Mouse (Mus musculus) layer of hippocampus, adult 2 months (tissue): Measurements from ENCODE around the gene Ncor2. TPM values are rescaled to one million over a fixed set of nuclear protein-coding genes. Genes with fewer than 3 reads are reported as not detected.

Experiments
- DNase-seq, 2 experiments: peaks; one replicate each; pipeline ENCODE4 v3.0.0; 2022; ENCODE audit warnings: low spot score in 2 of 2
- H3K27ac ChIP-seq: fragments of 200-600 bp; 2 replicates; pipeline ENCODE4 v1.8.1; 2022
- H3K4me3 ChIP-seq: fragments of 200-600 bp; 2 replicates; pipeline ENCODE4 v1.8.1; 2022; ENCODE audit warnings: mild to moderate bottlenecking
- CTCF ChIP-seq: fragments of 200-600 bp; conservative IDR thresholded peaks from 2 replicates; pipeline ENCODE4 v1.8.1; 2022; ENCODE audit warnings: antibody characterized with exemption, mild to moderate bottlenecking, moderate library complexity
- total RNA-seq, 2 experiments: library from RNA; stranded (reverse); gene quantifications; 2 replicates each; pipeline ENCODE4 v1.2.3; 2021

Ncor2 gene
- total RNA-seq, 2 experiments from 2014 or later = 285 to 307 TPM

- peak; percentile 93 for TF ChIP-seq CTCF
- Histone ChIP-seq H3K4me3 (no peak overlapping the region), H3K27ac (peak overlapping the region; percentile 51; the same call in 1 of the 2 replicates)
- DNase-seq = peak; percentile 36 to 80
Observed at GRCm38 (mm10) chr5:125014497-125014896, 164.5 kb downstream of the Ncor2 start.

- Histone ChIP-seq H3K27ac (no peak overlapping the region), H3K4me3 (no peak overlapping the region)
- no peak for DNase-seq
- no peak for TF ChIP-seq CTCF
Observed at GRCm38 (mm10) chr5:125011628-125012027, 167.4 kb downstream of the Ncor2 start.

GRCm38 (mm10) chr5:125011166-125011565 lies 167.9 kb downstream of the Ncor2 start:
- no peak for TF ChIP-seq CTCF
- Histone ChIP-seq H3K4me3 (no peak overlapping the region), H3K27ac (no peak overlapping the region)
- no peak for DNase-seq

- TF ChIP-seq CTCF = no peak
- no peak overlapping the region for H3K27ac ChIP-seq
- no peak for DNase-seq
- H3K4me3 ChIP-seq = no peak overlapping the region
Observed at GRCm38 (mm10) chr5:125006896-125007295, 172.1 kb downstream of the Ncor2 start.

GRCm38 (mm10) chr5:125005871-125006652 lies 173.0 kb downstream of the Ncor2 start:
- Histone ChIP-seq H3K27ac (no peak overlapping the region), H3K4me3 (no peak overlapping the region)
- DNase-seq = no peak
- no peak for TF ChIP-seq CTCF

- Histone ChIP-seq H3K27ac (no peak overlapping the region), H3K4me3 (no peak overlapping the region)
- no peak for DNase-seq
- TF ChIP-seq CTCF = no peak
Observed at GRCm38 (mm10) chr5:125003873-125004255, 175.2 kb downstream of the Ncor2 start.

GRCm38 (mm10) chr5:125002969-125003872 lies 175.8 kb downstream of the Ncor2 start, which contains the start of gene Rflna:
TSS of gene Rflna (plus strand) at chr5:125003221.
- no peak within 1 kb of the TSS for H3K27ac ChIP-seq
- no peak for TF ChIP-seq CTCF
- peak within 1 kb of the TSS; percentile 9; the same call in 1 of the 2 replicates for H3K4me3 ChIP-seq
- no peak for DNase-seq

- no peak for DNase-seq
- H3K4me3 ChIP-seq = no peak overlapping the region
- H3K27ac ChIP-seq = no peak overlapping the region
- no peak for TF ChIP-seq CTCF
Observed at GRCm38 (mm10) chr5:125000756-125001250, 178.2 kb downstream of the Ncor2 start.

GRCm38 (mm10) chr5:124997913-124998312 lies 181.1 kb downstream of the Ncor2 start:
- no peak for DNase-seq
- no peak for TF ChIP-seq CTCF
- H3K27ac ChIP-seq = no peak overlapping the region
- H3K4me3 ChIP-seq = no peak overlapping the region

- DNase-seq = peak; percentile 57 to 73
- peak overlapping the region; percentile 28; the same call in 1 of the 2 replicates for H3K27ac ChIP-seq
- TF ChIP-seq CTCF = no peak
- no peak overlapping the region for H3K4me3 ChIP-seq
Observed at GRCm38 (mm10) chr5:124996816-124997215, 182.2 kb downstream of the Ncor2 start.

GRCm38 (mm10) chr5:124992891-124993290 lies 186.1 kb downstream of the Ncor2 start:
- no peak for TF ChIP-seq CTCF
- Histone ChIP-seq H3K27ac (no peak overlapping the region), H3K4me3 (no peak overlapping the region)
- no peak for DNase-seq

- H3K4me3 ChIP-seq = no peak overlapping the region
Observed at GRCm38 (mm10) chr5:124992323-124992722, 186.7 kb downstream of the Ncor2 start.

GRCm38 (mm10) chr5:124989724-124990123 lies 189.3 kb downstream of the Ncor2 start:
- Histone ChIP-seq H3K4me3 (no peak overlapping the region), H3K27ac (no peak overlapping the region)
- TF ChIP-seq CTCF = no peak
- no peak for DNase-seq

More at GRCm38 (mm10) chr5:124992323-124992722, 186.7 kb downstream of the Ncor2 start:
- DNase-seq = no peak
- TF ChIP-seq CTCF = no peak
- H3K27ac ChIP-seq = no peak overlapping the region
